In the genomic region with DNA sequence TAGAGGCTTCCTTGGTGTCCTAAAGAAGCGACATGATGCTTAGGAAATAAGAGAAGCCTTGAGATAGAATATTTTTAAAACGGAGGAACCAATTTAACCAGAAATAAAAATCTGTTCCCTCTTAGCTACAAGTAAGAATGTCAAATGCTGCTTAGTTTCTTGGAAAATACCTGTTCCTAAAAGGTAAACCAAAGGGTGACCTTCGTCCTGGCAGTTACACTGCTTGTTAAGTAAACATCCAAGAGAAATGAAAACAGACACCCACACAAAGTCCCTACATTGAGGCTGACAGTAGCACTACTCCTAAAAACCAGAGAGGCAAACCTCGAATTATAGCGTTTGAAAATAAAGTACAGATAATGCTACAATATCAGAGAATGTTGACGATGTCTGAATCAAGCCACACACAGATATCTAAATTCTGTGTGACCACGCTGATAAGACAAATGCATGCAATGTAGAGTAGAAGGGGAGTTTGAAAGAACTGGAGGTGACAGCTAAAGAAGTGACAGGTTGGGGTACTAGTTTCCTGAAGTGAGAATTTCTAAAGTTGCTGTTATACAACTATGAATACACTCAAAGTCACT, we compare ENCODE assay signal across 8 mouse cellular contexts. TPM values are rescaled to one million over a fixed set of nuclear protein-coding genes. Genes with fewer than 3 reads are reported as not detected.
A peak's percentile ranks its signal among the peaks of the same experiment; 100 is the strongest.
DNase-seq lines count a peak whose midpoint lies in the region; ATAC-seq and TF ChIP-seq lines count a peak whose summit lies in the region.

No protein-coding gene starts in this region.

- peak overlapping the region; percentile 88 for H3K4me2 ChIP-seq in embryonic facial prominence, embryonic 11.5 days (ENCODE audit: low read depth, low read length)
- peak overlapping the region; percentile 98 for H3K4me2 ChIP-seq in intestine, embryonic 16.5 days (ENCODE audit: low read depth, low read length)
- peak overlapping the region; percentile 90 for H3K4me2 ChIP-seq in neural tube, embryonic 15.5 days

- TF ChIP-seq POLR2A in lung, adult 2 months (IDR thresholded peaks at IDR 0.05; ENCODE audit: borderline replicate concordance, extremely low read depth, low read depth, low read length), result no peak

- H3K4me3 ChIP-seq in lung, adult 2 months (replicated peaks; ENCODE audit: extremely low read depth, low read depth, low read length), result peak overlapping the region; percentile 78
- H3K4me3 ChIP-seq in embryonic facial prominence, embryonic 11.5 days (ENCODE audit: low read depth, low read length), result peak overlapping the region; percentile 93
- H3K4me3 ChIP-seq in intestine, embryonic 16.5 days (ENCODE audit: low read length), result peak overlapping the region; percentile 100
- H3K4me3 ChIP-seq in neural tube, embryonic 15.5 days (replicated peaks), result peak overlapping the region; percentile 73

- no peak for DNase-seq in lung, adult 2 months
- no peak for DNase-seq in lung, adult 18-20 months
- DNase-seq in embryonic facial prominence, embryonic 11.5 days (ENCODE audit: low spot score), result no peak
- no peak for DNase-seq in cerebellum, adult 11-12 months
- no peak for DNase-seq in adrenal gland, postnatal 36 days
- no peak for DNase-seq in MN1 (ENCODE audit: low spot score)

- H3K27me3 ChIP-seq in embryonic facial prominence, embryonic 11.5 days (ENCODE audit: control insufficient read depth, insufficient read depth, low read length), result no peaks in the 10 kb centered on the region
- H3K27me3 ChIP-seq in intestine, embryonic 16.5 days (replicated peaks; ENCODE audit: control insufficient read depth, insufficient read depth, low read length), result no peaks in the 10 kb centered on the region
- H3K27me3 ChIP-seq in neural tube, embryonic 15.5 days (replicated peaks), result no peaks in the 10 kb centered on the region

- H3K9ac ChIP-seq in embryonic facial prominence, embryonic 11.5 days (replicated peaks; ENCODE audit: low read length), result peak overlapping the region; percentile 98
- H3K9ac ChIP-seq in intestine, embryonic 16.5 days (ENCODE audit: low read depth, low read length), result peak overlapping the region; percentile 98
- peak overlapping the region; percentile 87 for H3K9ac ChIP-seq in neural tube, embryonic 15.5 days (replicated peaks)

- H3K4me1 ChIP-seq in lung, adult 2 months (ENCODE audit: control insufficient read depth, insufficient read depth, low read length), result peaks cover 11% of the 10 kb centered on the region
- H3K4me1 ChIP-seq in embryonic facial prominence, embryonic 11.5 days (ENCODE audit: control insufficient read depth, insufficient read depth, low read length), result no peaks in the 10 kb centered on the region
- peaks cover 26% of the 10 kb centered on the region for H3K4me1 ChIP-seq in intestine, embryonic 16.5 days (ENCODE audit: control insufficient read depth, insufficient read depth, low read length)
- peaks cover 34% of the 10 kb centered on the region for H3K4me1 ChIP-seq in neural tube, embryonic 15.5 days

- H3K27ac ChIP-seq in embryonic facial prominence, embryonic 11.5 days (replicated peaks; ENCODE audit: low read depth, low read length), result no peak overlapping the region
- peak overlapping the region; percentile 96 for H3K27ac ChIP-seq in intestine, embryonic 16.5 days (ENCODE audit: low read length)
- H3K27ac ChIP-seq in neural tube, embryonic 15.5 days (replicated peaks), result peak overlapping the region; percentile 90

- no peaks in the 10 kb centered on the region for H3K9me3 ChIP-seq in embryonic facial prominence, embryonic 11.5 days (replicated peaks; ENCODE audit: control insufficient read depth, low read length)
- H3K9me3 ChIP-seq in intestine, embryonic 16.5 days (ENCODE audit: control insufficient read depth, low read length), result no peaks in the 10 kb centered on the region
- no peaks in the 10 kb centered on the region for H3K9me3 ChIP-seq in neural tube, embryonic 15.5 days (replicated peaks)

- TF ChIP-seq CTCF in lung, adult 2 months (IDR thresholded peaks at IDR 0.05; ENCODE audit: insufficient read depth, low read length), result no peak

- no peak for ATAC-seq in embryonic facial prominence, embryonic 11.5 days (replicated peaks; ENCODE audit: insufficient number of reproducible peaks, low FRiP score, low TSS enrichment, low read depth)
- ATAC-seq in intestine, embryonic 16.5 days, result no peak
- ATAC-seq in neural tube, embryonic 15.5 days (ENCODE audit: low FRiP score), result no peak

- 25% methylated on average over 7 of the region's 7 CpGs for WGBS in lung, adult 2 months
- 41% methylated on average over 7 of the region's 7 CpGs for WGBS in embryonic facial prominence, embryonic 11.5 days
- WGBS in intestine, embryonic 16.5 days, result 27% methylated on average over 7 of the region's 7 CpGs
- WGBS in neural tube, embryonic 15.5 days, result 43% methylated on average over 7 of the region's 7 CpGs

- H3K36me3 ChIP-seq in embryonic facial prominence, embryonic 11.5 days (replicated peaks; ENCODE audit: control insufficient read depth, insufficient read depth, low read depth, low read length), result no peaks in the 10 kb centered on the region
- H3K36me3 ChIP-seq in intestine, embryonic 16.5 days (ENCODE audit: control insufficient read depth, insufficient read depth, low read length), result no peaks in the 10 kb centered on the region
- peaks cover under 1% of the 10 kb centered on the region for H3K36me3 ChIP-seq in neural tube, embryonic 15.5 days

RNA-seq across cellular contexts. Expression of gene Amfr, which starts 0.5 kb away (rescaled TPM):
- polyA plus RNA-seq in lung, adult 2 months (2012; rRNA removed), result 120 and 134 TPM in 2 replicates
- polyA plus RNA-seq in embryonic facial prominence, embryonic 11.5 days (2014; fragmentation: Nextera tagmentation; extraction: Ambion mirVana), result 48.2 and 49.5 TPM in 2 replicates
- 27.8 and 36.4 TPM in 2 replicates for polyA plus RNA-seq in intestine, embryonic 16.5 days (2015; fragmentation: Nextera tagmentation; extraction: Ambion mirVana)
- polyA plus RNA-seq in neural tube, embryonic 15.5 days (2015; fragmentation: Nextera tagmentation; extraction: Ambion mirVana), result 70.4 and 80.1 TPM in 2 replicates
- total RNA-seq in adrenal gland, postnatal 36 days (2021), result 100 to 1,000 TPM; 232 to 320 TPM

RNA-seq across cellular contexts. Expression of gene Nudt21, which starts 23.7 kb away (rescaled TPM):
- polyA plus RNA-seq in lung, adult 2 months (2012; rRNA removed), result 25.0 and 34.4 TPM in 2 replicates
- 158 and 182 TPM in 2 replicates for polyA plus RNA-seq in embryonic facial prominence, embryonic 11.5 days (2014; fragmentation: Nextera tagmentation; extraction: Ambion mirVana)
- 87.8 and 95.9 TPM in 2 replicates for polyA plus RNA-seq in intestine, embryonic 16.5 days (2015; fragmentation: Nextera tagmentation; extraction: Ambion mirVana)
- 80.8 and 82.5 TPM in 2 replicates for polyA plus RNA-seq in neural tube, embryonic 15.5 days (2015; fragmentation: Nextera tagmentation; extraction: Ambion mirVana)
- total RNA-seq in adrenal gland, postnatal 36 days (2021), result 10 to 100 TPM; 39.6 to 39.9 TPM

RNA-seq across cellular contexts. Expression of gene Ogfod1, which starts 23.9 kb away (rescaled TPM):
- polyA plus RNA-seq in lung, adult 2 months (2012; rRNA removed), result 5.8 and 7.5 TPM in 2 replicates
- polyA plus RNA-seq in embryonic facial prominence, embryonic 11.5 days (2014; fragmentation: Nextera tagmentation; extraction: Ambion mirVana), result 14.8 and 19.2 TPM in 2 replicates
- polyA plus RNA-seq in intestine, embryonic 16.5 days (2015; fragmentation: Nextera tagmentation; extraction: Ambion mirVana), result 12.5 and 13.1 TPM in 2 replicates
- polyA plus RNA-seq in neural tube, embryonic 15.5 days (2015; fragmentation: Nextera tagmentation; extraction: Ambion mirVana), result 16.2 TPM in 2 replicates
- 10 to 100 TPM; 20.7 to 21.0 TPM for total RNA-seq in adrenal gland, postnatal 36 days (2021)
